Mouse (Mus musculus) frontal cortex, adult (tissue): ENCODE measurements at regions not wholly inside any gene's neighbourhood (a gene's known extent, or its start where the extent isn't known, plus 50 kb on each side); places are given as distances from the start of the nearest gene placed in this dataset.
"Not testable (repeated sequence)": the region's sequence is repeated elsewhere in the genome, so short reads cannot be mapped to it uniquely, and the experiment has no call there.

Source experiments
- ATAC-seq: cut with Nextera tagmentation; 2 replicates; pipeline ENCODE4 v1.9.2; 2017; ENCODE audit warnings: mild to moderate bottlenecking, moderate library complexity, mixed read lengths; ENCODE audit not compliant: low TSS enrichment

GRCm38 (mm10) chr12:8410410-8411341 is 89.1 kb downstream of the Rhob start:
- peak; percentile 94 for ATAC-seq

- no peak for ATAC-seq
These were observed 88.9 kb downstream of the Hs1bp3 start for GRCm38 (mm10) chr12:8402084-8402483.

GRCm38 (mm10) chr12:8401376-8401775 is 88.1 kb downstream of the Hs1bp3 start:
- no peak for ATAC-seq

GRCm38 (mm10) chr12:8400345-8401130 is 87.3 kb downstream of the Hs1bp3 start:
- no peak for ATAC-seq

- ATAC-seq: peak; percentile 70; the same call in 1 of the 2 replicates
These were observed 85.6 kb downstream of the Hs1bp3 start for GRCm38 (mm10) chr12:8398852-8399251.

GRCm38 (mm10) chr12:8396408-8396807 is 83.2 kb downstream of the Hs1bp3 start:
- ATAC-seq: not testable (repeated sequence)

GRCm38 (mm10) chr12:8394894-8395297 is 81.7 kb downstream of the Hs1bp3 start:
- no peak for ATAC-seq

- no peak for ATAC-seq
These were observed 80.7 kb downstream of the Hs1bp3 start for GRCm38 (mm10) chr12:8393976-8394375.
